Mouse (Mus musculus) heart, adult 11 months (tissue): Measurements from ENCODE around the gene Tspan33.
"Not testable (repeated sequence)": the region's sequence is repeated elsewhere in the genome, so short reads cannot be mapped to it uniquely, and the experiment has no call there.

Source experiments
- DNase-seq: peaks from one replicate; pipeline ENCODE4 v3.0.0; 2022

Tspan33 gene

DNA sequence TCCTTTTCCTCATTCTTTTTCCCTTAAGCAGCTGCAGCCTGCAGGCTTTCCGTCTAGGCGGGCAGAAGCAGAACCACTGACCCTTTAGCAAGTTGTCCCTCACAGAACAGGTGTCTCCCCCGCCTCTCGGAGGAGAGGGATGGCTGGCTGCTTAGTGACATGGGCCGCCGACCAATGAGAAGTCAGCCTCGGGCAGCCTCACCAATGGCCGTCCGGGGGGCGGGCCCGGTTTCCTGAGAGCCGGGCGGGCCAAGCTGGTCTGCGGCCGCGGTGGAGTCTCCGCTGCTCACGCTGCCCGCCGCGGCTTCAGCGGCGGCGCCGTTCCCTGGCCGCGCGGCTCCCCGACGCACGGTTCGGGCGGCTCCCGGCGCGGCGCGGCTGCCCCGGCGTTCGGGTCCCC is at the start of gene Tspan33:
Gene Tspan33 (plus strand): TSS at position 270 of the 400 bp plus-strand sequence.
- DNase-seq: peak; percentile 100

DNA sequence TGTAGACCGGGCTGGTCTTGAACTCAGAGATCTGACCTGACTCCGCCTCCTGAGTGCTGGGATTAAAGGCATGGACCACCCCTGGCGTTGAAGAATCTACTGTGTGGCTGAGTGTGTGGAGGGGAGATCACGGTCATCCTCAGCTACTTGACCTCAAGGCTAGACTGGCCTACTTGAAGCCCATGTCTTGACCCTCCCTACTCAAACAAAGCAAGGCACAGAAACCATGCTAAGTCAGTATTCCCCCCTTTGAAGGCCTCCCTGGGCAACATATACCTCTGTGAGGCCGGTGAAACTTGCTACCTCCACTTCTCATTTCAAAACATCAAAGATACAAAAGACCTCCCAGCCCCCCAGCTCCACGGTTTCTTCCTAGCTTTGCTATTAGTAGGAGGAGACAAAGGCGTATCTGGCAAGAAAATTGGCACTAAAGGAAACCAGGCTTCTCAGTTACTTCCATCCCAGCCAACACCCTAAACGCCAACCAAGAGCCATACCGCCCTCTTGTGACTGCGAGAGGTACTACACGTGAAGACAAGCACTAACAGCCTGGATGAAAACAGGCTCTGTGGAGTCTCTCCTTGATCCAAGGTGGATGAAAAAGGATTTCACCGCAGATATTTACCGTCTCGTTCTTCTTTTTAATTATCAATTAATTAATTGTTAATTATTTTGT is 44.4 kb upstream of the Tspan33 start:
- peak; percentile 96 for DNase-seq

DNA sequence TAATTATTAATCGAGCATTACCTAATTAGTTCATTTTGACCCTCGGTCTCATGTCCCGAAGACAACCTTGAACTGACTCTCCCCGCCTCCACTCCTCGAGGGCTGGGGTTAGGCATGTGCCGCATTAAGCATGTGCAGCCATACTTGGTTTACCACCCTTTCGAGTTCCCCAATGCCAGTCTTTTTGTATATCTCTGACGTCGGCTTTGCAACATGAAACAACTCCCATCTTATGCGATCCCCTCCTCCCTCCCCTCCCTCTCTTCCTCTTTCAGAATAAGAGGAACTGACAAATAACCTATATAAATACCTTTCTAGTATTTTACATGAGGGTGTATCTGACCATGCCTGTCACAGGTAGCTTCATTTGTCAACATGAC is 43.9 kb upstream of the Tspan33 start:
- no peak for DNase-seq

DNA sequence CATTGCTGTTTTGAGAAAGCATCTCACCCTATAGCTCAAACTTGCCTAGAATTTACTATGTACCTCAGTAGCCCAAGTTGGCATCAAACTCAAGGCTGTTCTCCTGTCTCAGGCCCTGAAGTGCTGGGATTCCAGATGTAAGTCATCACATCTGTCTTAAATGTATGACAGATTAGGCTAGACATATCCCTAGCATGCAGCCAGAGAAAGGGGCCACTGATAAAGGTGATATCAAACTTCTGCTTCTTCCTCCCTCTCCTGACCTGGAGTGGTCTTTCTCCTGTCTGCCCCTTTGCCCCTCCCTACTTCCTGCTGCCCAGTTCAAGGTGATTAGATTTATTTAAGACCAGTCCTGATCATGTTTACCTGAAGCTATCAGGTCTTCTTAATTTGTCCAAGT is 40.8 kb upstream of the Tspan33 start:
- peak; percentile 61 for DNase-seq

DNA sequence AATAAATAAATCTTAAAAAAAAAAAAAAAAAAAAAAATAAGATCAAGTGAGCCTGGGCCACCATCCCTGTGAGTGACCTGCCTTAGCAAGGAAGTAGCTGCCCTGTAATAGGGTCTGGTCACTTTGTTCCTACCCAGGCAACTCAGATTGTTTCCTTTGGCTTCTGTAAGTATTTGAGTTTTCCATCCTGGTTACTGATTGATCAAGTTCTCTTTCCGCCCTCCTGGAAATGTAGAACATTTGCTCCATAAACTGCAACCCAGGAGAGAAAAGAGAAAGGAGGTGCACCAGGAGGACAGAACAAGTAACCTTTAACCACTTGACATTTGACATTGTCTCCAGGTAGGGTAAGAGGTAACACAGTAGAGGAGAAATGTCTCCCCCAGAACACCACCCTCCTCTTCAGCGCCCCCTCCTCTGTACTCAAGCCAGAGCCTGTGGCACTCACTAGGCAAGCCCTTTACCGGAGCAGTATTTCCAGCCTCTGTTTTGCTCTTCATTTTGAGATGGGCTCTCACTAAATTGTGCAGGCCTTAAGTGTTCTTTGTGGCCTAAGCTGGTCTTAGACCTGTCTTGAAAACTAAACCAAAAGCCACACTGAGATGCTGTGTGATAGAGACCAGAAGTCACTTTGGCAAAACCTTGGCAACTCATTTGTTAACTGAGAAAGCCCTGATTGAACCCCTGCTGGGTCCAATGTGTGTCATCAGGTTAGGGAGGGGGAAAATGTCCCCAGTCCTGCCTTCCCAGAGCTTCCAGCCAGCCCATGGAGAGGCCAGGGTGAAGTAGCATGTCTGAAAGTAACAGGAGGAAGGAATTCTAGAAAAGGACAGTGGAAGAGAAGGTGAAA is 35.2 kb upstream of the Tspan33 start:
- no peak for DNase-seq

DNA sequence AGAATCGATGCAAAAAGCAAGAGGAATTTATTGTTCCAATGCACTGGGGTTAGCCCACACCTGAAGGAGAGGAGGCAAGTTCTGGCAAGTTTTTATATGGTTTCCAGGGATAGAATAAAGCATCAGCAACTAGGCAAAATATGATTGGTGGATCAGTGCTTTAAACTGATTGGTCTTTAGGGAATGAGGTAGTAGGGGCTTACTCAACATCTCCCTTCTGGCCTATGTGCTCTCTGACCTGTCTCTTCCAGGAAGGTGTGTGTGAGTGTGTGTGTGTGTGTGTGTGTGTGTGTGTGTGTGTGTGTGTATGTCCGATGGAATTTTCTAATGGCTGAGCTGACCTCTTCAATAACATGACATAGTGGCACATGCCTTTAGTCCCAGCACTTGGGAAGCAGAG is 34.1 kb upstream of the Tspan33 start:
- no peak for DNase-seq

DNA sequence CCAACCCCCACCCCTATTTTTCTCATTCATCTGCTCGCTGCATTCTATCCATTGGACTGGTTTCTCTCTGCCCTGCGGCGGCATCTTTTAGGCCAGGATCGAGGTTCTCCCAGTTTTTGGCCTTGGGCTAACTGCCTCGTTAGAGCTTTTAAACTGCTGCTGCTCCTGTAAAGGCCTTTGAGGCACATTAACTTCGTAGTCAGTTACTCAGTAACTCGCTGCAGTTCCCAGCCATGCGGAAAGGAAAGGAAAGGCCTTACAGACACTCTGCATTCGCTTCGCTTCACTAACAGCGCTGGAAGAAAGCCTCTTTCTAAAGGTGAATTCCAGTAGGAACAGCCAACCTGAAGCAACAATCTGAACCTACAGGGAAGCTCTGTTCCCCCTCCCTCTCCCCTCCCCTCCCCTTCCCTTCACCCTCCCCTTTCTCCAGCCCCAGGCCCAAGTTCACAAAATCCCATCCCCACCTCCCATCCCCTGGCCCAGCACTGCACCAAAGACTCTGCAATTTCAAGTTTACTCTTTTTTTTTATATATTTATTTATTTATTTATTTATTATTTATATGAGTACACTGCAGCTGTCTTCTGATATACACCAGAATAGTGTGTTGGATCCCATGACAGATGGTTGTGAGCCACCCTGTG is 33.2 kb upstream of the Tspan33 start:
- DNase-seq: no peak

DNA sequence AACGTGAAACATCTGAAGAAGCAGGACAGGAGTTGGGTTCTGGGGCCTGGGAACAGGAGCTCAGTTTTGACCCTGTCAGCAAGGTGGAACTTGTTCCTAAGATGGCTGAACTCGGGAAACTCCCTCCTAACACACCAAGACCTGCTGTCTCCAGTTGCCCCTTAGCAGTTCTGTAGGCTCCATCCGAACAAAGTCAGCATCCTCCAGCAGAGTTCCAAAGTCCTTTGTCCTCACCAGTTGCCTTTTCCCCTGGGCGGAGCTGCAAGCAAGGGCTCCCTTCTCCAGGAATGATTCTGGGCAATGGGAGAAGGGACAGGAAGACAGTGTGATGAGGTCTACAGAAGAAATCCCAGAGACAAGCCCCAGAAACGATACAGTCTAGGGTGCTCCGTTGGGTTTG is 26.8 kb upstream of the Tspan33 start:
- no peak for DNase-seq

DNA sequence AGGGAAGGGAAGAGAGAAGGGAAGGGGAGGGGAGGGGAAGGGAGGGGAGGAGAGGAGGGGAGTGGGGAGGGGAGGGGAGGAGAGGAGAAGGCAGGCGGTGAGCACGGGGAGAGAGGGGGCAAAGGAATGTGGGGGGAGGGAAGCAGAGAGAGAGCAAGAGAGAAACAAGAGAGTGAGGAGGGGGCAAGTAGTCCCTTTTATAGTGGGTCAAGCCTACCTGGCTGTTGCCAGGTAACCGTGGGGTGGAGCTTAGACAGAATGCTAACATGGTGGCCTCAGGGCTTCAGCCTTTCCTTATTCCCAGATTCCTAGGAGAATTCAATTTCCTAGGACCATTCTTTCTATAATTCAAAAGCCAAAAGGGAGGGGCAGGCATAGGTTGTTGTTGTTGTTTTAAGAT is 22.3 kb upstream of the Tspan33 start:
- DNase-seq: no peak

DNA sequence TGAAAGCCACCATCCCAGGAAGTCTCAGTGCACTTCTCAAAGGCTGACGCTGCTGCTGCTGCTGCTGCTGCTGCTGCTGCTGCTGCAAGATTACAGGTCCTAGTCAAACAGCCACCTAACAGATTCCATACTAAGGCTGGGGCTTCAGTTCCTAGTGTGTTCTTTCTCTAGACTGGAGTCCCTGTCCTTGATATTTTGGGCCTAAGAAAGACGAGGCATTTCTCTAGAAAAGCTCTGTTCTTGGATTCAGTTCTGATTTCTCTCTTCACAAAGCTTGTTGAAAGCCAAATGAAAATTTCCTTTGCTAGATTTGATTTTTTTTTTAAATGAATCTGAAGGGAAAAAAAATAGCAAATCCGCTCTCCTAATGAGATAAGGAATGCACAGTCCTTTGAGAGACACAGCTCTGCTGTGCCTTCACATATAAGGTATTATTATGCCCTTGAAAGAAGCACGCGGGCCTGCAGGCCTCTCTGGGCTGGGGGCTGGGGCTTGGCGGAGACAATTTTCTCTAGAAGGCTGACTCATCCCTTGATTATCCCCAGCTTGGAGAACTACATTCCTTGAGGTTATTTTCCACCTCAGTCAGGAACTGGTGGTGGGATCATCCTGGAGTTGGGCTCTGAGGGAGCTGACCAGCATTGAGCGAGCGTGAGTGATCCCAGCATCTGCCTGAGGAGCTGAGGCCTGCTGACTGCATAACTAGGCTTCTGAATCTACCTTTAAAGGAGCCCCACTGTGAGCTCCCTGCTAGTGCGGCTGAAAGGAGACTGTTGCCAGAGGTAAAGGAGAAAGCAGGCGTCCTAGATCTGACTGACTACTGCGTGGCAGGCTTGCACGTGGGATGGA is 21.2 kb upstream of the Tspan33 start:
- DNase-seq: no peak

DNA sequence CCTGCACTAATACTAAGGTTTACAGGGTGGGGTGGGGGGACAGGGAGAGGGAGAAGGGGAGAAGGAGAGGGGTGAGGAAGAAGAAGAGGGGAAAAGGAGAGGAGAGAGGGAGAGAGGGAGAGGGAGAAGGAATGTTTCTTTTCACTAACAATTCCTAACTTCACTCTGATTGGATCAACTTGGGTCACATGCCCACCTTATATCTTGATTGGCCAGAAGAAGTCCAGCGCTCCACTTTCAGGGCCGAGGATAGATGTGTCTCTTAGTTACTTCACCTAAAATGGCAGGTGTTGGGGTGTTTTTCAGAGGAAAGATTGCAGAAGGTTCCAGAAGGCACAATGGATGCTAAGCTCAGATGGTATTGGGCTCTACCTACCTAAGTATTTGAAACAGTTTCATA is 20.3 kb upstream of the Tspan33 start:
- no peak for DNase-seq

DNA sequence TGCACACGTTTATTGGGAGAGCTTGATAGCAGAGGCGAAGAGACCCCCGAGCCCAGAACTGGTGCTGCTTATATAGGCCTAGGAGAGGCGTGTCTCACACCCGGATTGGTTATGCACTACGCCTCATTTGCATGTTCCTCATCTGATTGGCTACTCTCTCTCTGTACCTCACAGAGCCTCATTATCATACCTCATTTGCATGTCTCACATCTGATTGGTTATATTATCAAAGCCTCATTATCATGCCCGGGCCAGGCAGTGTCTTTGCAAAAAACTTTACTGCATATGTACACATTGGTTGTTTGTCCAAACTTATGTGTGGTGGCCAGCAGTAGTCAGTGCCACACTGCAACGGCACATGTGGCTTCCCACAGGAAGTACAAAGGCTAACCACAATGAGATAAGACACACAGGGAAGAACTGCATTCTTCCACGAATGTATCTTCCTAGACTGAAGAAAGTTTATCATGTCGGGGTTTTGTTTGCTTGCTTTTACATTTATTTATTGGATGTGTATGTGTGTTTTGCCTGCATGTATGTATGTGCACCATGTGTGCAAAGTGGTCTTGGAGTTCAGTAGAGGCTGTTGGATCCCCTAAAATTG is 14.0 kb upstream of the Tspan33 start:
- not testable (repeated sequence) for DNase-seq

DNA sequence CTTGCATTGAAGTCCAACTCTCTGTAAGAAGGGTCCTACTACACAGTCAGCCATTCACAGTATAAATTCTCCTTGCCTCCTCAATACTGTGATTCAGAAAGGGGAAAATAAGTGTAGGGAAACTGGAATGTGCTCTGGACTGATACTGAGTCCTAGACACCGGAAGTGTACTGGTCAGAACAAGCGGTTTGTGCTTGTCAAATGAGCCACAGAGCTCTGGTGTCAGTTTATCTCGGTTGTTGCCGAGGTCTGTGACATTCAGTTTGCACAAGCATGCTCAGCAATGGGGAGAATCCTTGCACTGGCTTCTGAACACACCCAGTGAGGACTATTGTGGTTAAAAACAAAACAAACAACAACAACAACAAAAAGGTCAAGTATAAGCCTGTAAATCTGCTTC is 12.2 kb upstream of the Tspan33 start:
- DNase-seq: no peak

DNA sequence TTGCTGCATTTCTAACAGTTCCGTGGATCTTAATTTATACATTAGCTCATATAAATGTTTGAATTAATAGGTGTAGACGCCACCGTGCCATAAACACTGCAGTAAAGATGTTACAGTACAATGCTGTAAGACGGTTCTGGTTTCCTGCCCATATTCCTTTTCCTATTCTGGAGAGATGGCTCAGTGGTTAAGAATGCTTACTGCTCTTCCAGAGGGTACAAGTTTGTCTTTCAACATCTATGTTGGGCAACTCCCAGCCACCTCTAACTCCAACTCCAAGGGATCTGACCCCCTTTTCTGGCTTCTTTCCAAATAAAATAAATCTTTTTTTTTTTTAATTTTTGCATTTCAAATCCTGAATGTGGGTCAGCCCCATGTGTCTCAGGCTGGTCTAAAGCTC is 9.3 kb upstream of the Tspan33 start:
- no peak for DNase-seq

DNA sequence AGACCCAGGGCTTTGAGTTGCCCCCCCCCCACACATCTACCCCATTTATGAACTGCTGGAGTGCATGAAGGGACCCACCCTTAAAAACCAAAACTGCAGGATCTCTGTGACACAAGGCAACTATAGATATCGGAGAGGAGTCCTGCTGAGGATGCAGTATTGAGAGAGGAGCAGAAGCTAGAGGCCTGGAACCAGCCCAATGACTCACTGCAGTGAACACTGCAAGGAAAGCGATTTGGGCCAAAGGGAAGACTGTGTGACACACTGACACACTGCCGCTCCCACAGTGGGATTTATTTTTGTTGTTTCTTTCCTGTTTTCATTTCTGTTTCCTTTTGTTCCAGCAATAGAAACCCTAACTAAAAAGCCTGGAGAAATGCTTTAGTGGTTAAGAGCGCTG is 8.1 kb upstream of the Tspan33 start:
- no peak for DNase-seq

DNA sequence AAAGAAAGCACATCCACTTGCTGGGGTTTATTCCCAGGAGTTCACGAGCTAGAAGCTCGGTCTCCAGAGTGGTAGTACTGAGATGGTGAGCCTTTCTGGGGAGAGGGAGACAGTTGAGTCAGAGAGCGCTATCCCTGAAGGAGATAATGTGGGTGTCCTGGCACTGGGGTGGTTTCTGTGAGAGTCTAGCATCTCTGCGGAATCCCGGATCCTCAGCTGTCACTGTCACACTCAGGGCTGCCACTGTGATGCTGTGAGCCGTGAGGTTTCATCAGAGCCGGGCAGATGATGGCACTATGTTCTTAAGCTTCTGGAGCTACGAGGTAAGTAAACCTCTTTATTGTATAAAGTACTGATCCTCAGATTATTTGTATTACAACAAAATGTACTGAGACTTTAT is 4.6 kb upstream of the Tspan33 start:
- DNase-seq: no peak

DNA sequence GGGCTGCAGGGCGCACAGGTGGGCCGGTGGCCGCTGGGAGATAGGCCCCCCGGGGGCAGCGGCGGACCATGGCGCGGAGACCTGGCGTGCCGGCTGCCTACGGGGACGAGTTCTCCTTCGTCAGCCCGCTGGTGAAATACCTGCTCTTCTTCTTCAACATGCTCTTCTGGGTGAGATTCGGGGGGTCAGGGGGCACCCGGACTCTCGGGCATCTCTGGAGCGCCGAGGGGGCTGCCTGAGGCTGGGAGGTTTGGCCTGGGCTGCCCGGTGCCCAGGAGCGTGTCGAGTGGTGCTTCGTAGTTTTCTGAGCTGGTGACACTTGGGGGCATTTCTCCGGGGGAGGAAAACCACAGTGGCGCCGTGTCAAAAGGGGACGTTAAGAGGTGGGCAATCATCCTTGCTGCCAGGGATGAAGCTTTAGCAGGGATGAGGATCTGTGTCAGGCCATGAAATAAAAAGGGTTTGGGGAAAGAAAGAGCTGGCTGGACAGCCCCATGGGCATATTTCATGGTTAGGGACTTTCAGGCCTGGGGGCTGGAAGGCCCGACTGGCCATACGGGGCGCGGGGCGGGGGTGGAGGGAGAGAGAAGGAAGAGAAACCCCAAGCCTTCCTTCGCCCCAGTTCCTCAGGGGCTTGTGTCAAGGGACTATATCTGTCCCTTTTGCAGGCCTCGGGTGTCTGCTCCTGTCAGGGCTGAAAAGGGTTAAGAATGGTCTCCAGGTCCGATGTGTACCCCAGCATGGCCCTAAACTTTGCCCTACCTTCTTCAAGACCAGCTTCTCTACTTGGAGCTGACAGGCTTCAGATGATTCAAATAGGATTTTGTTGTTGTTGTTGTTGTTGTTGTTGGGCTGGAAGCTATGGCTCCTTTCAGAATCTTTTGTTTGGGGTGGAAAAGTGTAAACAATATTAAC is 610 bp downstream of the Tspan33 start:
- no peak for DNase-seq

DNA sequence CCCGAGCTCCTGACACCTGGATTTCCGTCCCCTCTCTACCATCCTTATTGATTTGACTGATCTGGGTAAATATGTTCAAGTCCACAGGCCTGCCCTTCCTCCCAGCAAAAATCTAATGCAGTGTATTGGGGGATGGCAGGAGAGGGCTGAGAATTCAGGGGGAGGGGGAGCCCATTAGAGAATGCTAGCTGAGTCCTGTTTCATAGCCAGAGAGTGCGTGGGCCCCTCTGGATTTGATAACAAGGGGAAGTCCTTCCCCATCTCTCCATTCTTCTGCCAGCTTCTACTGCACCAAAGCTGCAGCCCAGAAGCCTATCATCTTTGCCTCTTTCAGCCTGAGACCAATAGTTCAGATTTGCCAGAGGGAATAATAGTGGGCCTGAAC is 1.3 kb downstream of the Tspan33 start:
- peak; percentile 83 for DNase-seq

DNA sequence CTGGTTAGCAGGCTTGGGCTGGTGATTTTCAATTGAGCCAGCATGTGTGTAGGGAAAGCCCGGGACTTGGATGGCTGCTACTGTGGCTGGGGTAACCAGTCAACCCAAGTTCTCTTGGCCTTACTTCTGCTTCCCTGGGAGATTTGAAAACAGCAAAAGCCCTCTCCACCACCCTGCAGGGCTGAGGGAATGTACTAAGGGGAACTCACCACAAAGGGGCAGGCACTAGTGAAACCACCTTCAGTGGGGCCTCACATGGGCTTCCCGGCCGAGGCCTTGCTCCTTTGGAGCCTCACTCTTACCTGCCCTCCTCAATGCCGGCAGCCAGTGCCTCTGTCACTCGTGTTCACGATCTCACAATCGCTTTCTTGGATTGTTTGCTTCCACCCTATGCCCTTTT is 2.0 kb downstream of the Tspan33 start:
- peak; percentile 82 for DNase-seq

DNA sequence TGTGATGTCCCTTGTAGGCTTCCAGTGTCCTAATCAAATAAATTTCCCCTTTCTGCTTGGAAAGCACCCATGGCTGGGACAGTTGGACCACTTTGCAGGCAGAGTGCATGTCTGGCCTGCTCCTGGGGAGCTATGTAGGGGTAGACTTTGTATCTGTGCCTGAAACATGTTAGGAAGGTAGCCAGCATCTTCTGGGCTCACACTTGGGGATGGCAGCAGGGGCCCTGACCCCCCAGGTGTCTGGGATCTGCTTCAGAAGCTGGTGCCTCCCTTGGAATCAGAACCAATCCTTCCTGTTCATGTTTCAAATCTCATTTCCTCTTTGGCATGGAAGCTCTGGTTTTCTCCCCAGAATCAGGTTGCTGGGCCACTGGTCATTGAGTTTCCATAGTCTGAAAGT is 3.1 kb downstream of the Tspan33 start:
- DNase-seq: no peak

DNA sequence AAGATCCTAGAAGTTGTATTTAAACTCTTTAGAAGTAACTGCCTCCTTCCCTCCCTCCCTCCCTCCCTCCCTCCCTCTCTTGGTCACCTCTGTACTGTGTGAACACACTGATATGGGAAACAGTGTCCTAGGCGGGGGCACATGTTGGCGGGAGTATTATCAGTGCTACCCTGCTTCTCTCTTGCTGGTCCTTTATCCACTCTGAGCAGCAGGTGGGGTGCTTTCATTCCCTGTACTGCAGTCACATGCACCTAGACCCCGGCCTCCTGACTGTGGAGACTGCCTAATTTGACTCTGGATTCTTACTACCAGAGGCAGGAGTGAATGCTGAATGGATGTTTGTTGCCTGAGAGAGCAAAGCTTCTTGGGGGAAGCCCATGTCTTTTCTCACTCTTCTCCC is 3.5 kb downstream of the Tspan33 start:
- no peak for DNase-seq
